Mouse (Mus musculus): ENCODE measurements at regions not wholly inside any gene's neighbourhood (a gene's known extent, or its start where the extent isn't known, plus 50 kb on each side); places are given as distances from the start of the nearest gene placed in this dataset.

GRCm38 (mm10) chr7:121215735-121216134 lies 134.3 kb downstream of the Otoa start:
- TF ChIP-seq CTCF (IDR thresholded peaks at IDR 0.05; ENCODE audit: low read depth), result no peak
- no peak for TF ChIP-seq EP300 (IDR thresholded peaks at IDR 0.05; ENCODE audit: low read depth)
